Mouse (Mus musculus): ENCODE measurements around the gene Spata33.

DNA sequence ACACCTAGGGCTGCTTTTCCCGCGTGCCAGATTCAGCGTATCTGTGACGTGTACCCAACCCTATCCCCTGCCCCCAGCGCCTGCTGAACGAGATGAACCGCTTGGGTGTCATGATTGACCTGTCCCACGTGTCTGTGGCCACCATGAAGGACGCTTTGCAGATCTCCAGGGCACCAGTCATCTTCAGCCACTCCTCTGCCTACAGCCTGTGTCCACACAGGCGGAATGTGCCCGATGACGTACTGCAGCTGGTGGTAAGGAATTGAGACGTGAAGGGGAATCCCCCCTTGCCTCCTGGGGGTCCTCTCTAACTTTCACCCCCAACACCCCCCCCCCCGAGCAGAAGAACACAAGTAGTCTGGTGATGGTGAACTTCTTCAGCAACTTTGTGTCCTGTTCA lies 12.8 kb upstream of the Spata33 start:
- TF ChIP-seq CTCF (IDR thresholded peaks at IDR 0.05) (no peak), EP300 (IDR thresholded peaks at IDR 0.05) (no peak)
